Mouse (Mus musculus) embryo, embryonic 10.5 days (tissue): ENCODE results near the gene Sgf29.

ENCODE experiments used
- DNase-seq: peaks from one replicate; pipeline ENCODE4 v3.0.0-alpha.2; 2015; ENCODE audit warnings: low spot score

Gene Sgf29

DNA sequence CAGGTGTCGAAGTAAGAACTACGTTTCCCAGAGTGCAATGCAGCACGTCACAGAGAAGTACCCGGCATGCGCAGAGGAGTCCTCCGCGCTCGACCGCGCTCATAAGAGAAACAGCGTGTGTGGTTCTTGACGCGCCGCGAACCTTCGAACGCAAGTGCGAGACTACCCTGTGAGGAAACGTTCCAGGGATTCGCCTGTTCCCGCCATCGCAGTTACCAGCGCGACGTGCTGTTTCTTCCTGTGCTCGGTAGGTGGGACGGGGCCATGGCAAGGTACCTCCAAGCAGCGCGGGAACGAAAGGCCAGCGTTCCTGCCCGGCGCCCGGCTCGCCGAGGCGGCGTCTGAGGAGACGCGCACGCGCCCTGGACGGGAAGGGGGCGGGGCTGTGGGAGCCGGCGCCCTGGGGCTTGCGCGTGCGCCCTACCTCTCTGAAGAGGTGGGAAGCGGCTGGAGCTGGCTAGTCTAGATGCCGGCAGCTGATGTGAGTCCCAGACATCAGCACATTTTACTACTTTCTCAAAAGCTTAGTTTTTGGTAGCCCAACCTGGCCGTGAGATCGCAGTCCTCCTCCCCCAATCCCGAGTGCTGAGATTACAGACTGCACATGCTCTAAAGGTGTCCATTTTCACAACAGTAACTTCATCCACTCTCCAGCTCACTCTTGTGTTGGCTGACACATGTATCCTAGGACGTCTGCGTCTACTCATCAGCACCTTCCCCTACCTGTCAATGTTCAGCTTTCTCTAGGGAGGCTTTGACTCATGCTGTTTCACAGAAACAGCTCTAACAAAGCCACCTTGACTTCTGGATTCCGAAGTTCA is at the start of gene Sgf29:
TSS of gene Sgf29 (plus strand) at position 79 of the 821 bp plus-strand sequence.
- peak; percentile 95 for DNase-seq

DNA sequence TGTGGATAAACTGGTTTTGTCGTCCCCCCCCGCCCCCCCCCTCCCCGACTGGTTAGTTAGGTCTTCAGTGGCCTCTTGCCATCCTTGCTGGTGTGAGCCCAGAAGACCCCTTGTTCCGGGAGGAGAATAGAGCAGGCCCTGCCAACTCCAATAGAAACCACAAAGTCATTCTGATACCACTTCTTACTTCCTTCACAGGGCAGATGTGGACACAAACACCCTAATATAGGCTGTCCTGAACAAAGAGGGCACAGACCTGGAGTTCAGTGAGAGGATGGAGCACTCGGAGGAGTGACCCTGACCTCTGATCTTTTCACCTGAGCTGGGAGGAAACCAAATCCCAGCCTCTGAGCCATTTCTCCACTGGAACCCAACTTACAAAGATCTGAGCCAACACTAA is 47.2 kb upstream of the Sgf29 start:
- DNase-seq, result no peak

DNA sequence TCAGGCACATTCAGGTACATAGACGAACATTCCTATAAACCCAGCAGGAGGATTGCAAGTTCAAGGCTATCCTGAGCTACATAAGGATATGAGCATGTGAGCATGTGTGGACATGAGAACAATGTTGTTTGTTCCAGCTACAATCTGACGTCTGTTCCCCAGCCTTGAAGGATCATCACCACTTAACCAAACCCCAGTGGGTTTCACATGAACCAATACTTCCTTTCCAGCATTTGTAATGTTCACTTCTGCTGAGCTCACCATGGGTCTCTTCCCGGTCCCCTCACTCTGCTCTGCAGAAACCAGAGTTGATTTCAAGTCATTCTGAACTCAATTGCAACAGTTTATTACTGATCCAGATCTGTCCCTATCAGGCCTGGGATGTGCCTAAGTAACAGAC is 46.5 kb upstream of the Sgf29 start:
- DNase-seq, result no peak

DNA sequence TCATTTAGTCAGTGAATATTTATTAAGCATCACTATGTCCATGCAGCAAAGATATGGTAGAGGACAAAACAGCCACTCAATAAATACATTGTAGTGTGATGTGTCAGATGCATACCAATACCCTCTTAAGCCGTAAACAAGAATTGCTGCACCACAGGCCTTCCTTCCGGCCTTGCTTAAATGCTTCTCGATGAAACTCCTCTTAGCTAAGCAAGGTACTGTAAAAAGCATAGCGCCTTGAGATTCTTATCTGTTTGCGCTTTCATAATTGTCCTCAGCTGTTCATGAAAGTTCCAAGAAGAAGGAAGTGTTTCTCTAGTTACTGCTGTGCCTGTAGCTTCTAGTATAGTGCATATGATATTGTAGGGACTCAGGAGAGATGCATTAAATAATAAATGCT is 42.5 kb upstream of the Sgf29 start:
- DNase-seq, result no peak

DNA sequence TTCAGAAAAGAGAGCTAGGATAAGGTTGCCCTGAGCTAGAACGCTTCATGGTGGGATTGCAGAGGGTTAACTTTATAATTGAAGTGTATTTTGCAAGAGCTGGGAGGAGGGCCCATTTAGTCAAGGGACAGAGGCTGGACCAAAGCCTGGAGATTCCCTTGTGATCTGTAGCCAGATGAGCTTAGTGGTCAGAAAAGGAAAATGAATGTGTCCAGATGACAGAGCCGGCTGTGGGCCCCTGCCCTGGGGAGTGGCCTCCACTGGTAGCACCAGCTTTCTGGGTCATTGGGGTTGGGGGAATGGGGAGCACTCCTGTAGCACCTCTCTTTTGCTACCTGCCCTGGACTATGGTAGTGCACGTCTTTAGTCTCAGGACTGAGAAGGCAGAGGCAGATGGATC is 42.0 kb upstream of the Sgf29 start:
- no peak for DNase-seq

DNA sequence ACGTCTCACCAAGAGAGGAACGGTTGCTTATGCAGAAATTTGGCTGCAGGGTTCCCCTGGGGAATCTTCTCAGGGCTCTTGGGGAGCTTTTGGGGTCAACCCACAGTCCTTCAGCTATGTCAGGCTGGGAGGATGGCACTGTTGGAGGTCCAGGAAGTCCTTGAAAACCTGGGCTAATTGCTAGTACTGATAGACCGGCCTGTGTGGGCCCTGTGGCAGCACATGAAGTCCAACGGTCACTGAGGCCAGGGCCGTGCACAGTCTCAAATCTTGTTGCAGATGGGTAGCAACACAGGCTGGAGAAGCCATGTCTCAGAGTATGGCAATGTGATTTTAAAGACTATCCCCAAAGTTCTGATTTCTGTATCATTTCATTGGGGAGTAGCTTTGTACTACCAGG is 41.3 kb upstream of the Sgf29 start:
- no peak for DNase-seq

DNA sequence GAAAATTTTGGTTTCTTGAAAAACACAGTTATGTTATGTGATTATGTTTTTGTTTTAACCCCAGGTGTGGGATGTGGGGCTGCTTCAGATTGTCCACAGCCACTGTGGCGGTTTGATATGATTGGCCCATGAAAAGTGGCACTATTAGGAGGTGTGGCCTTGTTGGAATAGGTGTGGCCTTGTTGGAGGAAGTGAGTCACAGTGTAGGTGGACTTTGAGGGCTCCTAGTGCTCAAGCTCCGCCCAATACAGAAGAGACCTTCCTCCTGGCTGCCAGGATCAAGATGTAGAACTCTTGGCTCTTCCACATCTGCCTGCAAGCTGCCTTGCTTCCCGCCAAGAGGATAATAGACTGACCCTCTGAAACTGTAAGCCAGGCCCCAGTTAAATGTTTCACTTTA is 36.4 kb upstream of the Sgf29 start:
- no peak for DNase-seq

DNA sequence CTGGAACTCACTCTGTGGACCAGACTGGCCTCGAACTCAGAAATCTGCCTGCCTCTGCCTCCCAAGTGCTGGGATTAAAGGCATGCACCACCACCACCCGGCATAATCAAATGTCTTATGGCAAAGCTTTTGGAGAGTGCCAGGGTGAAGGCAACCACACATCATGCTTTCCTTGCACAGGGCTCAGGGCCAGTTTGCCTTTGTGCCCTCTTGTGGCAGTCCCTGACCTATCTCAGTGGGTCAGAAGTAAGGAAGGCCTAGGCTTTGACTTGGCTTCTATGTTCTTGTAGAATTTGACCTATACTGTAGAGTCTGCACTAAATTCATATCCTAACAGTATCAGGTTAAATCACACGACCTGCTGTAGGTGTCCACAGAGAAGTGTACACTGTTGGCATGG is 32.4 kb upstream of the Sgf29 start:
- DNase-seq, result no peak

DNA sequence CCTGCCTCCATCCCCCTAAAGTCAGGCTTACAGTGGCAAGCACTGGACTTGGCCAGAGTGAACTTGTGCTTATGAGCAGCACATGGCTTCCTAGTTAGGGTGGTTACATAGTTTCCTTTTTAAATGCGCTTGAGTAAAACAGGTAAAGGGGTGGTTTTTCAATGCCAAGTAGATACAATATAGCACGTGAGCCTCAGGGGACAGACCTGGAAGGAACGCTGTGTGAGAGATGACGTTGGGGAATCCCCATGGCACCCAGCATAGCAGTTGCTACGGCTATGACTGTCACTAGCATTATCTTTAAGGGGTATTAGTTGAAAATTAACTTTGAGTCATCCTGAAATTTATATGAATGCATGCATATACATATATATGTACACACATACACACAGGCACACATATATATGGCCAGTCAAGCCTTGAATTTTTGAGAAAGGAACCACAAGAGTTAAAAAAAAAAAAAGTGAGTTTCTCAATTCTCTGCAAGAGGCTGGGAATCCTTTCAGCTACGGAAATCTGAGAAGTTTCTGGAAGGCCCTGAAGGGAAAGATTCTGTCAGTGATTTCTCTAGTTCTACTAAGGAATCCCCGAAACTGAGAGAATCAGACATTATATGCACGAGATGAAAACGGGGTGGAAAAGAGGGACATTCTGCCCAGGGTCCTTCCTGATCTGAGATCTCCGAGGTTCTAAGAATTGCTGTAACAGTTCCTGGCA is 29.4 kb upstream of the Sgf29 start:
- DNase-seq, result no peak

DNA sequence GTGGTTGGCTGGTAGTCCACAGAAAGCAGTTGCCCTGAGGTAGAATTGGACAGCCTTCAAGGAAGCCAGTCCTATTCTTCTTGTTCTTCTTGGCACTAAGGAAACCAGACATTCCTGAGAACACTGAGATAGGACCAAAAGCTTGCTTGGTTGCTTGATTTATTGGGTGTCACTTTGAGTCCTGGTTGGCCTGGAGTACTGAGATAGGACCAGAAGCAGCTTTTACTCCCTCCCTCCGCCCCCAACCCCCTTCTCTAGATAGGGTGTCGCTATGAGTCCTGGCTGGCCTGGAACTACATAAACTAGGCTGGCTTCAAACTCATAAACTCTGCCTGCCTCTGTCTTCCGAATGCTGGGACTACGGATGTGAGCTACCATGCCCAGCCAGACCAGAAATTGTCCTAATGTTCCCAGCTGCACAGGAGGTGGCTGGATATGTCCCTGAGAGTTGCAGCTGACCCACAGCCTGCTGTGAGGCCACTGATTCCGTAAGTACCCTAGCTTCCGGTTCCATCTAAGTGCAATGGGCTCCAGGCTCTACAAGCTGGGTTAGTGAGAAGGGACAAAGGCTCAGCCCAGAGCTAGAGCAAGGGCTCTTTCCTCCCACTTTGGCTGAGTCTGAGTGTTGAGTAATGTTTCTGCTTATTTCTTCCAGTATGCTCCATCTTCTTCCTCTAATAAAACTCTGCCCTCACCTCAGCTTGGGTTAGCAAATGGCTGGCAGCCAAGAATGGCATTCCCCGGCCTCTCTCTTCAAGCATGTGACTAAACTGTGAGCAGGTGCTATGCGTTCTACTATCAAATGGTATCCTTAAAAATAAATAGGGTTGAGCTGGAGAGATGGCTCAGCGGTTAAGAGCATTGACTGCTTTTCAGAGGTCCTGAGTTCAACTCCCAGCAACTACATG is 27.4 kb upstream of the Sgf29 start:
- DNase-seq, result no peak

DNA sequence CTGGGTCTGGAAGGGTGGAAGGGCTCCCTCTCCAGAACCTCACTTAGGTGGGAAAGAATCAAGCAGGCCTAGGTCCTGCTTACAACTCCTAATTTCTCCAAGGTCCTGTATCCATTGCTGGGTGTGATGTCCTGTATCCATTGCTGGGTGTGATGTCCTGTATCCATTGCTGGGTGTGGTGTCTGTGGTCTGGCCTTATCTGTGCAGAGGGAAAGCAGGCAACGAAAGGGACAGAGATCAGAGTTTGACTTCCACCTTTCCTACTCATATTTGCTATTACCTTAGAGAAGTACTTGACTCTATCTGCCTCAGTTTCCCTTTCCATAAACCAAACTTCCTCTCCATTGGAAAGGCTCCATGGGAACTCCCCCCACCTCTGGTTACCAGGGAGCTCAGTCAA is 25.7 kb upstream of the Sgf29 start:
- no peak for DNase-seq

DNA sequence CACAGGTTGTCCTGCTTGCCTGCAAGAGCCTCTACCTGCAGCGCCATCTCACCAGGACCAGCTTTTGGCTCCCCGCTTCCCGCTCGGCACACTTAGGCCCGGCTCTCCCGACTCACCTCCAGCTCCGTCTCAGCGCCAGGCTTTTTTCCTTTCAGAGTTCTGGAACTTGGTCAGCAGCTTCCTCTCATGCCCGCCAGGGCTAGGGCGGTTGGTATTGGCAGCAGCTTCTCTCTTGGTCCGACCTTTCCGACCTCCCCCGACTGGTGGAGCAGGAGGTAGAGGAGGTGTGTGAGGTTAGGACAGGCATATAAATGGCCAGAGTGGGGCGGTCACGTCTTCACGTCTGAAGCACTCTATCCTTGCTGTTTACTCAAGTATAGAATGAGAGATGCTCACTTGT is 24.3 kb upstream of the Sgf29 start:
- no peak for DNase-seq

DNA sequence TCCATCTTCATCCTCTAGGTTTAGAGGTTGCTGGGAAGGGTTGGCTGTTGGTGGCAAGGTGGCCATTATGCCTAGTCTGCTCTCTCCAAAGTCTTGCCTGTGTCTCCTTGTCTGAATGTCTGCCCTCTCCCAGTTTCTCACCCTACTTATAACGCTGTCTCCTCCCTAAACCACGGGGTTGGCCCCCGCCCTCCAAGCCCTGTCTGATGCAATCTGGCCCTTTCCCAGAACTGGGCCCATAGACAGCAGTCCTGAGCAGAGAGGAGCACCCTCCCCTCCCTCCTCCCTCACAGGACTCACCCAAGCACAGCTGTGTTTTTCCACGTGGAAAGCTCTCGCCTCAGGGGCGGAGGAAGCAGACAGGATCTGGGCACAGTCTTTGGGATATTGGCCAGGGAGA is 23.7 kb upstream of the Sgf29 start:
- no peak for DNase-seq

DNA sequence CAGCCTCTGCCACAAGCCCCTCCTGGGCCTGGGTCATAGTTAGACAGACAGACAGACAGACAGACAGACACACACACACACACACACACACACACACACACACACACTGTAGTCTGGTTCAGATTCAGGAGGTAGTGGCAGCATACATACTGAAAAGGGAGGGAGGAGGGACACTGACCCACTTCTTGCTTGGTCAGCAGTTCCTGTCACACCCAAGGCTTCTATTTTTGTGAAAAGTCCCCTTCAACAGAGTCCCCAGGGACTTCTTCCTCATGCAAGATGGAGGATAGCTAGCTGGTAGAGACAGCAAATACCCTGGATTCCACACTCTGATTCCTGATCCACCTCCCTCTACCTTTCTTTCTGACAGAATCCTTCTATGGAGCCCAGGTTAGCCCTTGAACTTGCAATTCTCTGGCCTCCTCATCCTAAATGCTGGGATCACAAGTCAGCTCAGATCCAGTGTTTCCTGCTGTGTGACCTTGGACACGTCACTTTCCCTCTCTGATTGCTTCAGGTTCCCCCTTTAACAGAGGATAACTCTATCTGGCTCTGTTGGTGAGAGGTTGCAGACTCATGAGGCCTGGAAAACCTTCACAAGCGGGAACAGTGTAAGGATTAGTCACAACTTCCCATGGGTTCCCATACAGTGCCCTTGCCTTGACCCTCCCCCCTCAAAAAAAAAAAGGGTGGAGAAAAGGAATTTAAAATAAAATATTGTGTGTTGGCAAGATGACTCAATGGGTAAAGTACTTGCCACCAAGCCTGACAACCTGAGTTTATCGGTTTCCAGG is 23.1 kb upstream of the Sgf29 start:
- no peak for DNase-seq

DNA sequence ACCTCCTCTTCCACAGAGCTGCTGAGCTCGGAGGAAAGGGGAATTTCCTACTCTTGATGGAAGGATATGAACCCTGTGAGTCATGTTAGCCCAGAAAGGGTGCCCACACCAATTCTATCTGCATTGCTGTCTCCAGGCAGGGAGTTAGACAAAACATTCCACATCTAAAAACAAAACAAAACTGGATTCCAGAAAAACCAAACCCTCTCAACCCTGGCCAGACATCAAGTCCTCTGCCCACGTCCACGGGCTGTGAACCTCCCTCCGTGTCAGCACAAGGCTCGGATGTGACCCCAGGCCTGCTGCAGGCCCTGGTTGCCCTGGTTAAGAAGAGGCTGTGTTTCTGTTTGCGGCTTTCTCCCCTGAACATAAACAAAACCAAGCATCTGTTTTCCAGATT is 21.0 kb upstream of the Sgf29 start:
- DNase-seq, result no peak

DNA sequence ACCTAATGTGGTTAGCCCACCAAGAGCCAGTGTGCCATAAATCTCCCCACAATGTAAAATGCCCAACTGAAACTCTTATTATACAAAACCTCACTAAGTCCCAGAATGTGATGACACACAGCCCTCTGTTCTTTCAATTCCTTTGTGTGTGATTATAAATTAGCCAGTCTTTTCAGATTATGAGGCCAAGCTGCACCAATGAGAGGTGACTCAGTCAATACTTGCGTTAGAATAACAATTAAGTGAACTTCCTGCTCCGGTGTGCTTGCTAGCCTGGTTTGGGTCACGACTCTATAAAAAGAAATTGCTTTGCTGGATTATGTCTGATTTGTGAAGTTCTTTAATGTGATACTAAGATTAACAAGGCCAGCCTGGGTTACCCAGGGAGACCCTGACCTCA is 19.2 kb upstream of the Sgf29 start:
- no peak for DNase-seq

DNA sequence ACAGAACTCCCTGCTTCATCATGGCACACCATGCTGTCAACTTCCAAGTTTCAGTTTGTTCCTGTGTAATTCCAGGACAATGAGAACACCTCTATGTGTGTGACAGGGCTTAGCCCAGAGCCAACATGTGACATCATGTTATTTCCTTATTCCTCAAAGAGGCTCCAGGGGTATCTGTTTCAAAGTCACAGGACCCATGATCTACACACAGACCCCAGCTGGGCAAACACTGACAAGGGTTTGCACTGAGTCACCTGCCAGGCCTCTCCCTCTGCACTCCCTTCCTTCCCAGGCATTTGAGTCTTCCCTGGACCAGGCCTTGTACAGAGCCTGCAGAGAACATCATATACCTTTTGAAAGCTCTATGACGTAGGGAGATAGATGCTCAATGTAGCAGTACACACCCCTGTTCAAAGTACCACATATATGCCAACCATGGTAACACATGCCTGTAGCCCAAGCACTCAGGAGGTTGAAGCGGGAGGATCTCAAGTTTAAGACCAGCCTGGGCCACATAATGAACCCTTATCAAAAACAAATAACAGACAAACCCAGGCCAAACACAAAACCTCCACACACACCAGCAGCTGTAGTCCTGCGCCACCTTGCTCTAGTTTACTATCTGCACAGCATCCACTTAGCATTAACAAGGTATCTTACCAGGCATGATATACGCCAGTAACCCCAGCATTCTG is 18.1 kb upstream of the Sgf29 start, which contains the start of gene Nupr1:
TSS of gene Nupr1 (minus strand) at position 38 of the 695 bp plus-strand sequence.
- no peak for DNase-seq

DNA sequence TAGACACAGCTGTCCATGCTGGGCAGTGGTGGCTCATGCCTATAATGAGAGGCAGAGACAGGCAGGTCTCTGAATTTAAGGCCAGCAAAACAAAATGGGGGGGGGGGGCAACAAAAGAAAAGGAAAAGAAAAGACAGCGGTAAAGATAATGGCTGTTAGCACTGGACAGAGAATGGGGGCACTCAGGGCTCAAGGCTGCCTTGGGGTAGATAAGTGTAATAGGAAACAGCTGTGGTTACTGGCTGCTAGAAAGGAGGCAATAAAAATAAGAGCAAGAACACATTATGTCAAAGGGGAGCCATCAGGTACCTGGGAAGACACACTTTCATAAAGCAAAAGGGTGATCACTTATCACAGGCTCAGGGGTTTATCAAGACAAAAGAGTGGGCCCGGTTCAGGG is 16.6 kb upstream of the Sgf29 start:
- no peak for DNase-seq

DNA sequence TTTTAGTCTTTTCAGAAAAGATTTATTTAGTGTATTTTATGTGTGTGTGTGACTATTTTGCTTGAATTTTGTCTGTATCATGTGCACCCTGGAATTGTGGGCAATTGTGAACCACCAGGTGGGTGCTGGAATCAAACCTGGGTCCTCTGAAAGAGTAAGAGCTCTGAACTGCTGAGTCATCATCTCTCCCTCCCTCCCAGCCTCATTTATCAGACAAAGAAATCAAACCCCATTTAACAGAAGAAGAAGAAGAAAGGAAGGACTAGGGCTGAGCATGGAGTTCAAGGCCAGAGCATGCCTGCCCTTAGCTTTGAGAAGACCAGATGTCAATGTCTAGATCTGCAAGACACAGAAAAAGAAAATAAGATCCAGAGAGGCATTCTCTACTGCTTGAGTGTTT is 13.7 kb upstream of the Sgf29 start:
- DNase-seq, result no peak

DNA sequence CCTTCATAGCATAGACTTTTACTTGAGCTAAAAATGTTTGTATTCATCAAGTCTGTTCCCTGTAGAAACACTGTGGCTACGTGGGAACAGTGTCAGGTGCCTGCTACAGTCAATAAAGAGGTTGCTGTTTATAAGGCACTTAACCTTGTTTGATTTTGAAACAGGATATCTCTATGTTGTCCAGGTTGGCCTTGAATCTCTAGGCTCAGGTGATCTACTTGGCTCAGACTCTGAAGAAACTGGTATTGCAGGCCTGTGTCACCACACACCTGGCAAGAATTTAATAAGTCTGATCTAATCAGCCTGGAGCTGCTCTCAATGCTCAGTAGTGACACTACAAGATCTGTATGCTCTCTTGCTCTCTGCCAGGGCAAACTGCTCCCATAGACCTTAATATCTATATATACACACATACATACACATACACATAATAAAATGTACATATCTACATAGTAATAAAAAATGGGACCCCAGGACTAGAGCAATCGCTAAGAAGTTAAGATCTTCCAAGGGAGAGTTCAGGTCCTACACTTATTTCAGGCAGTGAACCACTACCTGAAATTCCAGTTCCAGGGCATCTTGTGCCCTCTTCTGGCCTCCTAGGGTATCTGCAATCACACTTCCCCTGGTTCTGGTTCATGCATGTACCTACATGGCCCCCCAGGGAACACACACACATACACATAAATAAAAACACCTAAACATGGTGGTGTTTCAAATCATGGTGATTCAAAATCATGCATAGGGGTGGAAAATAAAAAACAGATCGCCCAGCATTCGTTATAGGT is 12.2 kb upstream of the Sgf29 start:
- DNase-seq, result peak; percentile 64
